In the genomic region with DNA sequence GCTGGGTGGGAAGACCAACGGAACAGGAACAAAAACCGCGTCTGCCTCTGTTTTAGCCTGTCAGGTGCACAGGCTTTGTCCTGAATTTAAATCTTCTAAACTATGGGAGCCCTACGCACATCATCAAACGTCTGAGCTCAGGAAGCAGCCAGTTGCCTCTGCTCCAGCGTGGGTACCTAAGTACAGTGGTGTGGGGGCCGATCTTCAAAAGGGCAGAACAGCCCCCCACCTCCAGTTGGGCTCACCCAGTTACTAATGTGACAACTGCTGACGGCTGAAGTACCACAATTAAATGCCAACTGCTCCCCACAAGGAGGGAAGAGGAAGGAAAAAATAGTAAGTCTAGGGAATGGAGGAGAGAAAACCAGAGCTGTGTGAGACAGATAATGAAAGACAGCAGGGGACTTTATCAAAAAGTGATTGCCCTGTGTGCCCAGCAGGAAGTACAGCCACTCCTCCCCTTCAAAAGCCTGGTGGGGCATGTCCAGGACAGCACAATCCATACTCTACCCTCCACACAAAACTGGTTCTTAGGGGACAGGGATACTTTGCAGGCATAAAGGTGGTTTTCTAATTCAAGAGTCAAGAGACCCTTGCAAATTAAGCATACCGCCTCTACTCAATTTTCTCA, we compare ENCODE assay signal across 11 mouse cellular contexts. TPM values are rescaled to one million over a fixed set of nuclear protein-coding genes. Genes with fewer than 3 reads are reported as not detected.
DNase-seq lines count a peak whose midpoint lies in the region; ATAC-seq and TF ChIP-seq lines count a peak whose summit lies in the region.
"Had no signal": no experiment of that assay in that cellular context is flagged by ENCODE, and none has a peak within 500 bp of the region (broad histone marks: within the 10 kb centered on the region; RNA-seq: fewer than 3 reads in every experiment).

No protein-coding gene starts in this region.

- WGBS in heart, embryonic 13.5 days, result 56% methylated on average over 9 of the region's 9 CpGs
- WGBS in liver, embryonic 13.5 days (ENCODE audit: insufficient replicate concordance), result 36% methylated on average over 9 of the region's 9 CpGs
- 80% methylated on average over 9 of the region's 9 CpGs for WGBS in intestine, postnatal 0 days

- intact Hi-C loops in heart, postnatal 25 days (cut with DNase I), result no loop called here

- H3K4me3 ChIP-seq in heart, embryonic 13.5 days, result no peak overlapping the region
- no peak overlapping the region for H3K4me3 ChIP-seq in liver, embryonic 13.5 days (replicated peaks)
- H3K4me3 ChIP-seq in intestine, postnatal 0 days (ENCODE audit: low read depth, low read length), result no peak overlapping the region

- no peaks in the 10 kb centered on the region for H3K9me3 ChIP-seq in heart, embryonic 13.5 days
- H3K9me3 ChIP-seq in liver, embryonic 13.5 days (replicated peaks), result no peaks in the 10 kb centered on the region
- H3K9me3 ChIP-seq in intestine, postnatal 0 days (ENCODE audit: control insufficient read depth), result no peaks in the 10 kb centered on the region

- peak overlapping the region; percentile 65 for H3K9ac ChIP-seq in heart, embryonic 13.5 days
- H3K9ac ChIP-seq in liver, embryonic 13.5 days, result peak overlapping the region; percentile 8; the same call in 1 of the 2 replicates
- H3K9ac ChIP-seq in intestine, postnatal 0 days (ENCODE audit: low read depth, low read length), result no peak overlapping the region

- no peak for ATAC-seq in heart, embryonic 13.5 days (ENCODE audit: extremely low read depth, insufficient number of reproducible peaks, low FRiP score, low TSS enrichment)
- peak; percentile 32 for ATAC-seq in CD4-positive, CD25-positive, alpha-beta regulatory T cell, adult 4 months
- peak; percentile 54; the same call in 1 of the 2 replicates for ATAC-seq in liver, embryonic 13.5 days (ENCODE audit: low read depth)
- no peak for ATAC-seq in intestine, postnatal 0 days
- ATAC-seq in granulocyte monocyte progenitor cell, adult 5-6 weeks (replicated peaks; ENCODE audit: poor library complexity, severe bottlenecking), result no peak
- ATAC-seq: intestine, embryonic 16.5 days had no signal

- no peaks in the 10 kb centered on the region for H3K27me3 ChIP-seq in heart, embryonic 13.5 days (replicated peaks)
- no peaks in the 10 kb centered on the region for H3K27me3 ChIP-seq in liver, embryonic 13.5 days
- H3K27me3 ChIP-seq in intestine, postnatal 0 days (replicated peaks; ENCODE audit: control insufficient read depth, insufficient read depth, low read length), result no peaks in the 10 kb centered on the region

- no peak for TF ChIP-seq CTCF in brain, embryonic 14.5 days (IDR thresholded peaks at IDR 0.05; ENCODE audit: borderline replicate concordance, extremely low read depth, insufficient read depth, insufficient read length)
- TF ChIP-seq CTCF in intestine, postnatal 0 days (IDR thresholded peaks at IDR 0.05; ENCODE audit: low read depth), result no peak

- H3K4me2 ChIP-seq in heart, embryonic 13.5 days, result peak overlapping the region; percentile 18
- peak overlapping the region; percentile 35 for H3K4me2 ChIP-seq in liver, embryonic 13.5 days
- no peak overlapping the region for H3K4me2 ChIP-seq in intestine, postnatal 0 days (replicated peaks; ENCODE audit: low read depth)

- H3K36me3 ChIP-seq in heart, embryonic 13.5 days, result peaks cover 21% of the 10 kb centered on the region
- peaks cover 14% of the 10 kb centered on the region for H3K36me3 ChIP-seq in liver, embryonic 13.5 days
- peaks cover 13% of the 10 kb centered on the region for H3K36me3 ChIP-seq in intestine, postnatal 0 days (ENCODE audit: control insufficient read depth, insufficient read depth)

- H3K4me1 ChIP-seq in heart, embryonic 13.5 days, result peaks cover 60% of the 10 kb centered on the region
- H3K4me1 ChIP-seq in liver, embryonic 13.5 days (replicated peaks), result peaks cover 81% of the 10 kb centered on the region
- 0 out of 2 replicates have a peak, but pooled peaks cover 7% of the 10 kb centered on the region for H3K4me1 ChIP-seq in intestine, postnatal 0 days (replicated peaks; ENCODE audit: control insufficient read depth, insufficient read depth, low read length)

- no peak for DNase-seq in heart, postnatal 25 days (ENCODE audit: low spot score)
- DNase-seq in brain, embryonic 14.5 days (ENCODE audit: low read depth), result peak; percentile 31
- DNase-seq in liver, embryonic 13.5 days, result no peak
- DNase-seq in kidney, postnatal 25 days, result no peak
- DNase-seq: adrenal gland, adult 2 months; retina, postnatal 1 day had no signal

- no peak for TF ChIP-seq POLR2A in brain, embryonic 14.5 days (IDR thresholded peaks at IDR 0.05; ENCODE audit: borderline replicate concordance, extremely low read depth, insufficient read depth, insufficient read length, poor library complexity, severe bottlenecking)

- H3K27ac ChIP-seq in heart, embryonic 13.5 days (replicated peaks), result peak overlapping the region; percentile 68
- peak overlapping the region; percentile 35; the same call in 1 of the 2 replicates for H3K27ac ChIP-seq in liver, embryonic 13.5 days
- H3K27ac ChIP-seq in intestine, postnatal 0 days (ENCODE audit: low read depth, low read length), result no peak overlapping the region

RNA-seq across cellular contexts. Expression of a gene that starts 34.0 kb away (rescaled TPM):
- polyA plus RNA-seq in heart, embryonic 13.5 days (2015; fragmentation: Nextera tagmentation; extraction: Ambion mirVana), result 86.6 and 90.0 TPM in 2 replicates
- 100 to 1,000 TPM; 107 to 108 TPM for total RNA-seq in heart, postnatal 25 days (2021)
- 10 to 100 TPM; 28.8 to 30.9 TPM for polyA plus RNA-seq in CD4-positive, CD25-positive, alpha-beta regulatory T cell, adult 4 months (2017; shearing (Covaris generic))
- 124 and 127 TPM in 2 replicates for polyA plus RNA-seq in brain, embryonic 14.5 days (2012; rRNA removed)
- polyA plus RNA-seq in liver, embryonic 13.5 days (2015; fragmentation: Nextera tagmentation; extraction: Ambion mirVana), result 56.7 and 63.5 TPM in 2 replicates
- 60.5 and 61.3 TPM in 2 replicates for polyA plus RNA-seq in intestine, postnatal 0 days (2015; fragmentation: Nextera tagmentation; extraction: Ambion mirVana)
- 106 and 112 TPM in 2 replicates for total RNA-seq in granulocyte monocyte progenitor cell, adult 5-6 weeks (2014; fragmentation: Nextera tagmentation)
- total RNA-seq in granulocyte monocyte progenitor cell, adult 5-6 weeks (2017), result 40.4 and 56.0 TPM in 2 replicates

RNA-seq across cellular contexts. Expression of a gene that starts 46.3 kb away (rescaled TPM):
- 36.4 and 37.2 TPM in 2 replicates for polyA plus RNA-seq in heart, embryonic 13.5 days (2015; fragmentation: Nextera tagmentation; extraction: Ambion mirVana)
- 10 to 100 TPM; 41.6 to 45.9 TPM for total RNA-seq in heart, postnatal 25 days (2021)
- polyA plus RNA-seq in CD4-positive, CD25-positive, alpha-beta regulatory T cell, adult 4 months (2017; shearing (Covaris generic)), result 10 to 100 TPM; 93.6 to 98.8 TPM
- 55.1 and 71.1 TPM in 2 replicates for polyA plus RNA-seq in brain, embryonic 14.5 days (2012; rRNA removed)
- 12.2 and 15.8 TPM in 2 replicates for polyA plus RNA-seq in liver, embryonic 13.5 days (2015; fragmentation: Nextera tagmentation; extraction: Ambion mirVana)
- 19.1 and 19.5 TPM in 2 replicates for polyA plus RNA-seq in intestine, postnatal 0 days (2015; fragmentation: Nextera tagmentation; extraction: Ambion mirVana)
- 21.9 and 26.1 TPM in 2 replicates for total RNA-seq in granulocyte monocyte progenitor cell, adult 5-6 weeks (2014; fragmentation: Nextera tagmentation)
- 12.8 and 21.6 TPM in 2 replicates for total RNA-seq in granulocyte monocyte progenitor cell, adult 5-6 weeks (2017)

Comparison
In these comparisons a context has a peak if more than half of its experiments do, and no peak if none do; other contexts are left out.
1. ATAC-seq: peak in CD4-positive, CD25-positive, alpha-beta regulatory T cell, adult 4 months (single experiment) and liver, embryonic 13.5 days (single experiment); none in heart, embryonic 13.5 days (single experiment), intestine, postnatal 0 days (single experiment) and granulocyte monocyte progenitor cell, adult 5-6 weeks (single experiment).